Mouse (Mus musculus) layer of hippocampus, adult 9-10 months (tissue): Measurements from ENCODE around the gene Rbp7.
"Not testable (repeated sequence)": the region's sequence is repeated elsewhere in the genome, so short reads cannot be mapped to it uniquely, and the experiment has no call there.

Experiments used
- DNase-seq: peaks from one replicate; pipeline ENCODE4 v3.0.0; 2022; ENCODE audit warnings: low spot score

Rbp7 gene

DNA sequence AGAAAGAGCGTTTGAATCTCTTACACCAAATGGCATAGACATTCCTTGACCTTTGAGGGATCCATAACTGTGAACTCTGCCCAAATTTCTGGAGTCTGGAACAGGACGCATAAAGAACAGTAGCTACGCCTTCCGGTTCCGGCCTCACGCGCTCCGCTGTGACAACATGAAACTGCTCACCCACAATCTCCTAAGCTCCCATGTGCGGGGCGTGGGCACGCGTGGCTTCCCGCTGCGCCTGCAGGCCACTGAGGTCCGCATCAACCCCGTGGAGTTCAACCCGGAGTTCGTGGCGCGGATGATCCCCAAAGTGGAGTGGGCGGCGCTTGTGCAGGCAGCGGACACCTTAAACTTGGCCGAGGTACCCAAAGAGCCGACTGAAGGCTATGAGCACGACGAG, 2.4 kb upstream of the Rbp7 start:
- DNase-seq, result not testable (repeated sequence)

DNA sequence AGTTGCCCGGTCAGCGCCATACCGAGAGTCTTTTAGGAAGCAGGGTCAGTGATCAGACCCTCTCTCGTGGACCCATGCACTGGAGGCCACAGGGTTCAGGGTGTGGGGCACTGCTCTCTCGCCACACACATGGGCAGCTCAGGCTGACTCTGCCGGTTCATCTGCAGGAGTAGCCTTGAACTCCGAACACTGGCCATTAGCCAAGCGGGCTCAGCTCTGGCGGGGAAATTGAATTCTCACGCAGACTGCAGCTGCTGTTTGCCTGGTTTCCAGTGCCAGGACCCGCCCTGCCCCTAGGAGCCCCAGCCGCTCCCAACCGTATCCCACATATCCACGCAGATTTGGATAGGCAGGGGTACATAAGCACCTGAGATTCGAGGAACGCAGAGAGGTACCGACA, 515 bp downstream of the Rbp7 start:
- no peak for DNase-seq

DNA sequence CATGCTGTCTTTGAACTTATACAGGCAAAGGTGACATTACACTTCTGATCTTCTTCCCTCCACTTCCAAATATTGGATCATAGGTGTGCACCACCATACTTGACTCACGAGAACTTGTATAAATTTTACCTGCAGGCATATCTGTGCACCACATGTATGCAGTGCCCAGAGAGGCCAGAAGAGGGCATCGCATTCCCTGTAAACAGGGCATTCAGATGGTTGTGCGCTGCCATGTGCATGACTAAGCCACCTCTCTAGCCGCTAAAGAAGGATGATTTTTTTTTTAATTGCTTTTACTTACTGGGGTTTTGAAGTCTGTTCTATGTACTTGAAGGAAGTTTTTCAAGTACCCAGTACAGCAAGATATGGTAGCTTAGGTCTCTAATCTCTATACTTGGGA, 1.1 kb downstream of the Rbp7 start:
- no peak for DNase-seq

DNA sequence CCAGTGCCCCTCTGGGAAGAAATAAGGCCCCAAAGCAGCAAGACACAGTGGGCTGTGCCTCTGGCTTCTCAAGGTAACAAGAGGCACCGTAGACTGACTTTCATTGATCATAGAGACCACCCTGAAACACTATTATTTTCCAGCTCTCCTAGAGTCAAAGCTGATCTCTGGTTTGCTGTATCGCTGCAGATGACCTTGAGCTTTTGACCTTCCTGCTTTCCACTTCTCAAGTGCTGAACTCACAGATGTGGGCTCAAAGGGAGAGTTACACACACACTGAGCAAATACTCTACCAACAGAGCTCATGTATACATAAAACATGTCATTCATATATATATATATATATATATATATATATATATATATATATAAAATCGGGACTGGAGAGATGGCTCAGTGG, 4.1 kb downstream of the Rbp7 start:
- DNase-seq, result no peak

DNA sequence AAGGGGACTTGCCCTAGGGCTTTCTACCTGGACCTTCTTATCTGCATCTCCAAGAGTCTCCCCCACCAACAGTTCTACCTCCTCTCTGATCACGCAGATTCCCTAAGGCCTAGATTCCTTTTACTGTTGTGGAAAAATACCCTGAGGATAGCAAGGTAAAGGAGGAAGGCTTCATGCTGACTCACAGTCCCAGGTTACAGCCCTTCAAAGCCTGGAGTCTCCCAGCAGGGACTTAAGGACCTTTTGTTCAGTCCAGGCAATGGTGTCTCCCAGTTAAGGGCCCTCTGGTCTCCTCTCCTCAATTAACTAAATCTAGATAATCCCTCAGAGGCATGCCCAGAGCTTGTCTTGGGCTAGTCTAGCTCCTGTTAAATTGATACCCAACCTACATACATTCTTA, 8.5 kb downstream of the Rbp7 start:
- DNase-seq, result no peak

DNA sequence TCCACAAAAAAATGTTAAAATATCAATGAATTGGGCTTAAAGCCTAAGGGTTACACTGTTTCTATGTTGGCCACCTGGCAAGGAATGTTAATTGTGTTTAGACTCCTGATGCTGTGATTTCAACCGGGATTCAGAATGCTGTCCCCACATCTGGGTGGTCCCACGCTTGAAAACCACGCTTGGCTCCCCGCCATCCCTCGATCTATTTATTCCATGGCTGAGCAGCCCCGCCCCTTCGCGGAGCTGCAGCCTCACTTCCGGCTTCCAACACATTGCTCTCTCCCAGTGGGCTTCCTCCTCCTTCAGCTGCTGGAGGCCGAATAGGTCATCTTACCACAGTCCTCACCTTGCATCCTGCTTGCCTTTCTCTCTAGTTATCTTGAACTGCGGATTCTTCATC, 8.9 kb downstream of the Rbp7 start:
- DNase-seq, result no peak

DNA sequence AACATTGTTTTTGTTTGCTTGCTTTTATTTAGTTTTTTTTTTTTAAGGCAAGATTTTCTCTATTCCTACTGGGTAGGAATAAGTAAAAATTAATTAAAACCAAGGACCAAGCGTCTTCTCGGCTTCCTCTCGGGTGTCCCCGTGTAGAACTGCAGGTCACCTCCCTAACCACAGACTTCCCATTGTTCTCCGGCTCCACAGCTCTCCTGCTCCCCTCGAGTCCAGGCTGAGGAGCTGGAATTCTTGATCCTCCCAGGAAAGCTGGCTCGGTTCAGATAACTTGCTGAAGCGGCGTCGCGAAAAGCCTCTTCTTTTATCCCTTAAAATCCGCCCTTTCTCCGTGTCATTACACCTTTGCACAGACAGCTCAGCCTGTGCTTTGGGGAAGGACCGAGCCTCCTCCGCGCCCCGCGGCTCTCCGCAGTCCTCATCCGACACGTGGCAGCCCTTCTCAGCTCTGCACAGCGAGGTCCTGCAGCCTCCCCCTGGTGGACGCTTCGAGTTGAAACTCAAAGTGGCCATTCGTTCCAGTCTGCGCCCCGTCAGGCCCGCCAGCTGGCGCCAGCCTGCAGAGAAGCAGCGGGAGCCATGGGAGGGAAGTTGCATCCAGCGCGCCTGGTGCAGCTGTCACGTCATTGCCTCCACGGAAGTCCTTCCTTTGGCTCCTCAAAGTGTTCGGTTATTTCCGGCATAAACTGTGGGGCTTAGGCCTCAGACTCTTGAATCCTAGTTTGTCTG, 9.6 kb downstream of the Rbp7 start:
- peak; percentile 62 for DNase-seq

DNA sequence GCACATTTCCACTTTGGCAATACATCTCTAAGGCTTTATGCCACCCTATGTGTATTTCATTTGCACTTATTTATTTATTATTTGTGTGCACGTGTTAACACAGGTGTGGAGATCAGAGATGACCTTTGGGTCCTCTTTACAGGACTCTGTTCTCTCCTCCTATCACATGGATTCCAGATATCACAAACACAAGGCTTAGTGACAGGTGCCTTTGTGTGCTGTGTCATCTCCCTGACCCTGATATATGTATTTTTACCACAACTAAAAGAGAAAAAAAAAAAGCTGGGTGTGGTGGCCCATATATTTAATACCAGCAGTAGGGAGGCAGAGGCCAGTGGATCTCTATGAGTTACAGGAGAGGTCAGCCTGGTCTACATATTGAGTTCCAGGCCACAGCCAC, 10.3 kb downstream of the Rbp7 start:
- no peak for DNase-seq

DNA sequence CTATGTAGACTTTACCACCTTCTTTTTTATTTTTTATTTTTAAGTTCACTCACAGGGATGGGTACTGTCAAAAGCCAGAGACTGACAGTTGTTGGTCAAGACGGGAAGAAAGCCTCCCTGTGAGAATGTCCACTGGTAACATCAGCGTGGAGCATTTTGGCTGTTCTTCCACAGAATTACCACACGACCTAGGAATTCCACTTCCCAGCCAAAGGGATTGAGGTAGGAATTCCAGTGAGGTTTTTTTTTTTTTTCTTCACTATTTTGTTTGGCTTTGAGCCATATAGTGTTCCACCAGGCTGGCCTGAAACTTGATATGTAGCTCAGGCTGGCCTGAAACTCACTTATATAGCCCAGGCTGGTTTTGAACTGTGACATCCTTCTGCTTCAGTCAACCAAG, 12.3 kb downstream of the Rbp7 start:
- no peak for DNase-seq

DNA sequence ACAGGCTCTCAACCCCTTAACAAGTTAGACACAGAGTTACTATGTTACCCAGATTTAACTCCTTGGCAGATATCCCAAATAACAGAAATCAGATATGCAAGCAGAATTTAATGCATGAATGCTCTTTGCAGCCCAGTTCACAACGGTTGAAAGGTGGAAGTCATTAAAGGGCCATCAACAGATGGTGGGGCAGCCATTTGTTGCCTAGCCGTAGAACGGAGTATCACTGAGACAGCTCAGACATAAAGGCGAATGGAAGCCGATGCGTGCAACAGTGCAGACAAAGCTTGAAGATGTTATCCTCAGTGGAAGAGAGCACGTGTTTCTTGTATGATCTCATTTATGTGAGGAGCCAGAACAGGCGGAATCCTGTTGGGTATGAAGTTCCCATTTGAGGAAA, 14.2 kb downstream of the Rbp7 start:
- no peak for DNase-seq

DNA sequence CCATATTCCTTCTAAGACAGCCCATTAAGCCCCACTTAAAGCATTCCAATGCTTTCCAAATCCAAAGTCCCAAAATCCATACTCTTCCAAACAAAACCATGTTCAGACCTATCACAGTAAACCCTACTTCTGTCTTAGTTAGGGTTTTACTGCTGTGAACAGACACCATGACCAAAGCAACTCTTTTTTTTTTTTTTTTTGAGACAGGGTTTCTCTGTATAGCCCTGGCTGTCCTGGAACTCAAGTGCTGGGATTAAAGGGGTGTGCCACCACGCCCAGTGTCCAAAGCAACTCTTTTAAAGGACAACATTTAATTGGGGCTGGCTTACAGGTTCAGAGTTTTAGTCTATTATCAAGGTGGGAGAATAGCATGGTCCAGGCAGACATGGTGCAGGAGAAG, 22.9 kb downstream of the Rbp7 start:
- DNase-seq, result not testable (repeated sequence)

DNA sequence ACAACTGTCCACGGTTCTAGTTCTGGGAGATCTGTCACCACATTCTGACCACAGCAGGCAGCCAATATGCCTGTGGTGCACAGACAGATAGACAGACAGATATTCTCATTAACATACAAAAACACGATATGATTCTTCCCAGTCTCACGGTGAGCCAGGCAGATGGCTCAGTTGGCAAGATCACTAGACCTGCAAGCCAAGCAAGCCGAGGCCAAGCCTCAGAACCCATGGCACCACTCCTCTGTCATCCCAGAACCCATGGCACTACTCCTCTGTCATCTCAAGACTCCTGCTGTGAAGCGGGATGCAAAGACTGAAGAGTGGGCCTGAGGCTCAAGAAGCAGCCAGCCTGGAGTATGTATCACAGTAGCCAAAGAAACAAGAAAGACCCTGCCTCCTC, 25.2 kb downstream of the Rbp7 start:
- no peak for DNase-seq

DNA sequence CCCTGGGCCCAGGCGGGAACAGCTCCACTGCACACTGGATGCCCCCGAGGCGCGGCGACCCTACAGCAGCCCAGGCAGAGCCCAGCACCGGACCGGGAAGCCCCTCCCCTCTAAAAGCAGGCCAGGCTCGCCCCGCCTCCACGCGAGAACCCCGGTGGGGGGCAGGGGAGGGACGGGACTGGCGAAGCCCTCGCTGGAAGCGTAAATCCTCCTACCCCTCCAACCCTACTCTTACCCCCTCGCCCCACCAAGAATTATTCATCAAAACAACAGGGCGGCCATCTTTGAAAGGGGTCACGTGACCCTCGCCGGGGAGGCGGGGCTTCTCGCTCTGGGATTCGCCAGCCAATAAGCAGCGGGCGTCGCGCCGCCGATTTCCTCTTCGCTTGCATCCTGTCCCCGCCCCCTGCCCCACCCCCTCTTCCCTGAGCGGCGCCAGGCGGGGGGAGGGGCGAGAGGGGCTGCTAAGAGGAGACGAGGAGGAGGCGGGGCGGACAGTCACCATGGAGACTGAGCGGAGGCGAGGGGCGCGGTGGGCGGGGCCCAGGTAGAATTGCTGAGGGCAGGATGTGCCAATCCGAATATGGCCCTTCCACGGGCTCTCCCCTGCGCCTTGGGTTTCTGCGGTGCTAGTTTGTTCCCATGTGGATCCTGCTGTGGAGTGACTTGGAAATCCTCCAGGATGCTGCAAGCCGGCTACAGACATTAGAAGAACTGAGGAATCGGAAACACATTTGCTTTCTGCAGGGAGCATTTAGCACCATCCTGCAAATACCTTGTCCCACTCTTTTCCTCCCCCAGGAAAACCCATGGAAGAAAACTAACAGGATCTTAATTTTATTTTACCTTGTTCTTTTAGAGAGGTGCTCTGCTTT, 28.2 kb downstream of the Rbp7 start, which contains the start of gene Ube4b:
TSS of gene Ube4b (minus strand) at position 425 of the 875 bp plus-strand sequence.
- peak; percentile 96 for DNase-seq

DNA sequence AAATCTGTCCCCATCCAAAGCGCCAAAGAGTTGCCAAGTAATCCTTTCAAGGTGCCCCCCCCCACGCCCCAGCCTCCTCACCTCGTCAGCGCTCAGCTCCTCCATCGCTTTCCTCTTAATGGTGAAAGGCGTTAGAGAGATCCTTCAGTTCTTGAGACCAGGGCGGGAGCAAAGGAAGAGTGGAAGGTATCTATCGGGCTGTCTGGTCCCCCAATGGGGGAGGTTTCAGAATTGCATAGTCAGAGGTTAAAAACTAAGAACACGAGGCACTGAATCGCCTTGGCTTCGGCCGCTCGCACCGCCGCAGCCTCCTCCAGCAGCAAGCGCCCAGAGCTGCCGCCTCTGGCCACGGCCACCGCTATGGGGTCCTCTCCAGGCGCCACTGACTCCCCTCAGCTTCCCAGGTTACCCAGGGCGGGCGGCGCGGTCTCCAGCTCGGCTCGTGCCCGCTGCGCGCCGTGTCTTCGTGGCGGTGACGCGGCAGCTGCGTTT, 28.9 kb downstream of the Rbp7 start:
- DNase-seq, result no peak

DNA sequence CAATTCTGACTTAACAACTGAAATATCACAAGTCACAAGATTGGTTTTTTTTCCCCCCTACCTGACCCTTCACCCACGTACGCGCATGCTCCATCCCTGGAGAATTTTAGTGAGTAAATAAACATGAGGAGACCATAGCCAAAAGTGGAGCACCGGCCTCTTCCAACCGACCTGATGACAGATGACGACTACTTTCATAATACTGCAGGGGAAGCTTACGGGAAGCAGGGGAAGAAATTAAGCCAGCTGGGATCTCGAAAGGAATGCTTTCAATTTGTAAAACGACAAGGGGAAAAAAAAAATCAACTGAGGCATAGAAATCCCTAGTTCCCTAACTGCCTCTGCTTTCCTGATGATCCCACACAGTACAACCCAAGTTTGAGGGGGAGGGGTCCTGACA, 30.0 kb downstream of the Rbp7 start:
- DNase-seq, result no peak

DNA sequence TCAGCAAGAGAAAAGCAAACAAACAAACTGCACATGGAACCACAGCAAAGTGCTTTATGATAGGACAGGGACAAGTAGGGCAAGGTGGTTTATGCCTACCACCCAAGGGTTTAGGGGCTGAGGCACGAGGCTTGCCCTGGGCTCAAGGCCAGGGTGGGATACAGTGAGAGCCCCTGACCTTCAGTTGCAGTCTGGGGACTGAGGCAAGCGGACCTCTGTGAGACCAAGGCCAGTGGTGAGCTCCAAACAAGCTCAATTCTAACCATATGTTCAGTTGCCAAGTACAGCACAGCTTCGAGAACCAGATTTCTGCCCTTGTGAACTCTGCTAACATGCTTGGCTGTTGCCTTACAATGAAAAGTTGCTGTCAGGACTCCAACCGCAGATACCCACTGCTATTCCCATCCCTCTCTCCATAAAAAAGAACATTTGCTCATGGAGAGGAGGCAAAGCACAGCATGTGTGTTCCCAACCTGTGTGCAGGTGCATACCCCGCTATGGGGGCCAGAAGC, 36.9 kb downstream of the Rbp7 start:
- DNase-seq, result no peak

DNA sequence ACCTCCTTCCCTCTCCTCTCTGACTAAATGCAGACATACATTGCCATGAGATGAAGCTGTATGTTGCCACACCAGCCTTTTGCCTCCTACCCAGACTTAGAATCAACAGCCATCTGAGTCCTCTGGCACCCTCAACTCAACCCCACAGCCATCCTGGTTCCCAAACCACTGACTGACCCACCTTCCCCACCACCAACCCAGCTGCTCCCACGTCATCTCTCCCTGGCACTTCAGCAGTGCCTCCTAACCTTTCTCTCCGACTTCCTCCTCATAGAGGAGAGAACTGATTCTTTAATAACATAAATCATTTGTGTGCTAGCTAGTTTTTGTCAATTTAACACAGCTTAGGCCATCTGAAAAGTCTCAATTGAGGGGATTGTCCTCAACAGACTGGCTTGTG, 37.8 kb downstream of the Rbp7 start:
- no peak for DNase-seq

DNA sequence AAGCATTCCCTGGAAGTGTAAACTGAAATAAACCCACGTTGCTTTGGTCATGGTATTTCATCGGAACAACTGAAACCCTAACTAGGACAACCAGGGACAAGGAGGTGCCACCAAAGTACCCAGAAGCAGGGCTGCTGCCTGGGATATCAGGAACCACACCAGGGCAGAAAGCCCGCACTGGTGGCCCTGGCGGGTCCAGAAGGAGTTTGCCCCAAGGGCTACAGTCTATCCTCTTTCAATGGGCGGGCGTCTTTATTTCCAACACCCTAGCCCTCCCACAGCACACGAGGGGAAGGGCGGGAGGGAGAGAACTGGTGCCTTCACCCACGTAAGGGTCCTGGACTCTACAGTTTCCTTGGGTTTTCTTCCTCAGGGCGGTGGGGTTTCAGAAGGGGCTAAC, 38.4 kb downstream of the Rbp7 start:
- no peak for DNase-seq

DNA sequence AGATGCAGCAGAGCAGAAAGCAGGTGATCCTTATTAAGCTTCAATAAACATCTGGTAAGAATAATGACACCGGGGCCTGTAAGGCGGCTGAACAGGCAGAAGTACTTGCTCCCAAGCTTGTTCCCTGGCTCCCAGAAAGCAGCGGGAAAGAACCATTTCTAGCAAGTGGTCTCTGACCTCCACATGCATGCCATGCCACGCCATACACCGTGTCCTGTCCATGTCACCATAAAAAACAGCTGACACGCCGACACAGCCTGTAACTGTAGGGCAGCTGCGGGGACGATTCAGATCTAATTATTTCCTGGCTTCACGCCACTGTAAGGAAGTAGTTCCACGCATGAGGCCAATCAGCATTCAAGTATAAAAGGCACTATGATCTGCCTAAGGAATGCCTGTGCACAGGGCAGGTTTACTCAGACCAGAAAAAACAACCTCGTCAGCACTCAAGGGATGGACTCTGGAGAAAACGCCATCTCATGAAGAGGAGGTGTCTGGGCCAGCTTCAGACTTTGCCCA, 39.1 kb downstream of the Rbp7 start:
- no peak for DNase-seq

DNA sequence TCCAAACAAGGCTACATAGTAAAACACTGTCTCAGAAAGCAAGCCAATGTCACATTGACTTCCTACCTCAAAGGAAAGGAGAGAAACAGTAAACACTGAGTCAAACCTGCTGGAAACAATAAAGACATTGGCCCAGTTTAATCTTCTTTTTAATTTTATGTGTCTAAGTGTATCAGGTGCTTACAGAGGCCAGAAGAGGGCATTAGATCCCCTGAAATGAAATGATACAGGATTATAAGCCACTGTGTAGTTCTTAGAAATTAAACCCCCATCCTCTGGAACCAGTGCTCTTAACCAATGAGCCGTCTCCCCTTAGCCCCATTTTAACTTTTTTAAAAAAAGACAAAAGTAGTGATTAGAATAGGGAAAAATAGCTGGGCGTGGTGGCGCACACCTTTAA, 40.5 kb downstream of the Rbp7 start:
- no peak for DNase-seq

DNA sequence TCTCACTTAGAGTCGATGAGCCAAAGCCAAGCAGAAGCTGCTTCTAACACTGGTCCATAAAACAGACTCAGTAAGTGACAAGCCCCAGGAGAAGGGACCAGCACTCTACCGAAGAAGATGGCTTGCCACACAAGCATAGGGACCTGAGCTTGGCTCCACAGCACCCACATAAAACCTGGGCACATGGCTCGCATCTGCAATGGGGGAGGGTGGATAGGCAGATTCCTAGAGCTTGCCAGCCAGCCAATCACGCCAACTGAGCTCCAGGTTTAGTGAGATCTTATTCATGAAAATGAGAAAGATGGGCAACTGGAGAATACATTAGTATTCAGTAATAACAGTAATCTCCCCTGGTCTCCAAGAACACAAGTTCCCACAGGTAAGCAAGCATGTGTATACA, 45.0 kb downstream of the Rbp7 start:
- DNase-seq, result no peak

DNA sequence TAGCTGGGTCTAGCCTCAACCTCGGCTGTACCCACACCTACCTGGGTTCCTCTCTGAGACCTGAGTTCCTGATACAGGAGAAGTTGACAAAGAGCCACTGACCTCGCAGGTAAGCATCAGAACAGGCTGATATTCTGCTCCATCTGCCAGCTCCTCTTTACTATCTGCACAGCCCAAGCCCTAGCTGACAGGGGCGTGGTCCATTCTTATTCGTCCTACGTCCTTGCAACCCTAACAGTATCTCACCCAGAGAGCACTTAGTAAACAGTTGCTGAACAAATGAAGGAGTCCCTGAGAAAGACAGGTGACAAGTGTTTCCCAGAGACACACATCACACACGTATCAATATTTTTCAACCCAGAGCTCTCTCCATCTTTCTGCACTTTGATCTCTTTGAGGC, 46.4 kb downstream of the Rbp7 start:
- DNase-seq, result no peak

DNA sequence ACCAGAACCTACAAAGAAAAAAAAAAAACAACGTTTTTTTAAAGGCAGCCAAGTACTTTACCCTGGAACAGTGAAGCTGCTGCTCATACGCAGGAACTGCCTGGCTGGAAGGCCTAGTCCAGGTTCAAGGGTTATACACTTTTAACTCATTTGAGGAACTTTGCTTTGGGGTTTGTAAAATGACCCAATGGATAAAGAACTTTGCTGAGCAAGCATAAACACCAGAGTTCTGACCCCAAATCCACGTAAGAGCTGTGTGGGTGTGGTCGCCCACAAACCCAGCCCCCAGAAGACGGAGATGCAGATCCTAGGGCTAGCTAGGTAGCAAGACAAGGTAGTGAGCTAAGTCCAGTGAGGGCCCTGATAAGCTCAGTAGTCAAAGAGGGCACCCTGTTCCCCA, 47.3 kb downstream of the Rbp7 start:
- DNase-seq, result no peak
